Mouse (Mus musculus): ENCODE results near the gene Pxt1. TPM values are rescaled to one million over a fixed set of nuclear protein-coding genes. Genes with fewer than 3 reads are reported as not detected.
"Not testable (repeated sequence)": the region's sequence is repeated elsewhere in the genome, so short reads cannot be mapped to it uniquely, and the experiment has no call there.

Pxt1 gene
- 0.15 TPM in 1 of 2 replicates, not detected in the other for polyA plus RNA-seq (2015; fragmentation: Nextera tagmentation; extraction: Ambion mirVana)

DNA sequence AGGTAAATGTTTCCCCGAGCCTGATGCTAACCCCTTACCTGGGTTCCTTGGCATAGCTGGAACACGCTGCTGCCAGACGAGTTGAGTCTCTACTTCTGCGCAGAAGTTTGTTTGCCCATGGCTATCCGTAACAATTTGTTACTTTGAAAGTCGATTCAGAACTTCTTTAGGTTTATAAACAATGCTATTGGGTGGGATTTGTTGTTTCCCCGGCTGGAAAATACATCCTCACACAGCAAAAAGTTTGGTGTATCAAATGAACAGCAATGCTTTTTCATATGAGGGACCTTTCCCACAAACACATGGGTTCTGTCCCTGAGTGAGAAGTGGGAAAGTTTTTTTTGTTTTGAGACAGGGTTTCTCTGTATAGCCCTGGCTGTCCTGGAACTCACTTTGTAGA is at the start of gene Pxt1:
Pxt1 (minus strand) TSS at position 101 of the 400 bp plus-strand sequence.
- Histone ChIP-seq H3K4me2 (ENCODE audit: low read depth, low read length) (no peak within 1 kb of the TSS), H3K27ac (ENCODE audit: low read length) (no peak within 1 kb of the TSS), H3K4me1 (replicated peaks; ENCODE audit: control insufficient read depth, insufficient read depth, low read length) (no peaks in the 10 kb centered on the region), H3K9ac (ENCODE audit: low read length) (no peak within 1 kb of the TSS), H3K27me3 (ENCODE audit: control insufficient read depth, insufficient read depth, low read depth, low read length) (no peaks in the 10 kb centered on the region), H3K9me3 (ENCODE audit: control insufficient read depth, low read length) (peaks cover 4% of the 10 kb centered on the region), H3K4me3 (ENCODE audit: low read length) (no peak within 1 kb of the TSS), H3K36me3 (ENCODE audit: control insufficient read depth, insufficient read depth, low read length) (no peaks in the 10 kb centered on the region)
- no peak for ATAC-seq (ENCODE audit: low read depth)
- 82% methylated on average over 7 of the region's 7 CpGs for WGBS

- not testable (repeated sequence) for H3K27me3 ChIP-seq (ENCODE audit: control insufficient read depth, insufficient read depth, low read depth, low read length); H3K4me2 ChIP-seq (ENCODE audit: low read depth, low read length); H3K4me3 ChIP-seq (ENCODE audit: low read length); ATAC-seq (ENCODE audit: low read depth); H3K4me1 ChIP-seq (replicated peaks; ENCODE audit: control insufficient read depth, insufficient read depth, low read length); H3K9me3 ChIP-seq (ENCODE audit: control insufficient read depth, low read length); H3K9ac ChIP-seq (ENCODE audit: low read length); H3K27ac ChIP-seq (ENCODE audit: low read length)
- WGBS = 94% methylated on average over 1 of the region's 1 CpGs
- H3K36me3 ChIP-seq (ENCODE audit: control insufficient read depth, insufficient read depth, low read length) = peaks cover 19% of the 10 kb centered on the region
Measured at GRCm38 (mm10) chr17:28993004-28993403, 49.4 kb upstream of the Pxt1 start.

DNA sequence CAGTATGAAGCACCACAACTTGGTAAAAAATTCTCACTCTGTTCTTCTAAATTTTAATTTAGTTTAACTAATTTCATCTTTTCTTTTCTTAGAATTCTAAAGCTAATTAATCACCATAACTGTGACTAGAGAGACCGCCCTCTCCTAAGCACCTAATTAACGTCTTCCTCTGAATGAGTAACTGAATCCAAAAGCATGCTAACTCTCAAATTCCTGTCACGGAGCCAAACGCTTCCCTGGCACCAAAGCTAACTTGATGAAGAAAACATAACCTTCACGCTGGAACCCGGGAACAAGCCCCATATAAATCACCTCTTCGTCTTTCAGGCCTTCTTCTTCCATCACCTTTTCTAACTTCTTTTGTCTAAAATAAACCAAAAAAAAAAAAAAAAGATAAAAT is 48.5 kb upstream of the Pxt1 start:
- whole genome bisulfite sequencing = 36% methylated on average over 7 of the region's 7 CpGs
- peak; percentile 54; the same call in 1 of the 2 replicates for ATAC-seq (ENCODE audit: low read depth)
- peaks cover 24% of the 10 kb centered on the region for H3K36me3 ChIP-seq (ENCODE audit: control insufficient read depth, insufficient read depth, low read length)

DNA sequence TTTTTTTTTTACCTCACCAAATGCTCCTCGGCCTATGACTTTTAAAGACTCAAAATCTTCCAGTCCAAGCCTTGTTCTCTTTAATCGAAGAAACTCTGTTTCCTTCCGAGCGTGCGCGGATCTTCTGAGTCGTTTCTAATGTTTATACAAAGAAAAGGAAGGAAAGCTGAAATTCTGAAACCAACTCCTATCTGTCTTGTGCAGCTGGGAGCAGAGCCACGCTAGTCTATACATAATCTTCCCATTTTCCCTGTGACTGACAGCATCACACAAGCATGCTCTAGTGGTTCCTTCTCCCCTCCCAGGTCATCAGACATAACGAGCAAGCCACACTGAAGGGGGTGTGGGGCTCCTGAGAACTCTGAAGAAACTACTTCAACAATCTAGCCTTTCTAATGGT is 47.6 kb upstream of the Pxt1 start:
- H3K36me3 ChIP-seq (ENCODE audit: control insufficient read depth, insufficient read depth, low read length) = peaks cover 29% of the 10 kb centered on the region

More for the DNA sequence above, 48.5 kb upstream of the Pxt1 start:
- Histone ChIP-seq H3K4me2 (ENCODE audit: low read depth, low read length) (no peak overlapping the region), H3K4me3 (ENCODE audit: low read length) (no peak overlapping the region), H3K4me1 (replicated peaks; ENCODE audit: control insufficient read depth, insufficient read depth, low read length) (peaks cover 7% of the 10 kb centered on the region), H3K9ac (ENCODE audit: low read length) (no peak overlapping the region), H3K27me3 (ENCODE audit: control insufficient read depth, insufficient read depth, low read depth, low read length) (no peaks in the 10 kb centered on the region), H3K27ac (ENCODE audit: low read length) (peak overlapping the region; percentile 62), H3K9me3 (ENCODE audit: control insufficient read depth, low read length) (no peaks in the 10 kb centered on the region)

DNA sequence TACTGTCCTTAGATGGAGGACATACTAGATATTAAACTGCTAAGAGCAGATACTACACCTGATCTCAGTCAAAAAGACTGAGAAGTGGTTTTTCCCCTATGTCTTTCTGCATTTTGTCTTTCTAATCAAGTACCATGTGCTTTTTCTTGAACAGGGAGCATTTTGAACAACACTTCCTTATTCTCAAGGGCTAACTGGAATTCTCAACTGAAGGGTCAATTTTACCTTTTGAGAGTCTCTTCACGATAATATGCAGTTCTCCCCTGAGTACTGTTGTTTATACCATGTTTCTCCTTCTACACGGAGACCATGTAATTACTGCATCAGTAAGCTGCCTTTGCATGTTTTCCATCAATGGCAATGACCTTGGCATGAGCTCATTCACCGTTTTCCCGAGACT is 46.4 kb upstream of the Pxt1 start:
- no peak overlapping the region for H3K27ac ChIP-seq (ENCODE audit: low read length)
- no peak for ATAC-seq (ENCODE audit: low read depth)
- no peaks in the 10 kb centered on the region for H3K27me3 ChIP-seq (ENCODE audit: control insufficient read depth, insufficient read depth, low read depth, low read length)
- H3K4me2 ChIP-seq (ENCODE audit: low read depth, low read length) = no peak overlapping the region
- H3K36me3 ChIP-seq (ENCODE audit: control insufficient read depth, insufficient read depth, low read length) = peaks cover 35% of the 10 kb centered on the region
- WGBS = 71% methylated on average over 4 of the region's 4 CpGs
- no peaks in the 10 kb centered on the region for H3K9me3 ChIP-seq (ENCODE audit: control insufficient read depth, low read length)
- peaks cover 7% of the 10 kb centered on the region for H3K4me1 ChIP-seq (replicated peaks; ENCODE audit: control insufficient read depth, insufficient read depth, low read length)
- no peak overlapping the region for H3K4me3 ChIP-seq (ENCODE audit: low read length)
- H3K9ac ChIP-seq (ENCODE audit: low read length) = no peak overlapping the region

More for the DNA sequence above, 47.6 kb upstream of the Pxt1 start:
- H3K27ac ChIP-seq (ENCODE audit: low read length) = peak overlapping the region; percentile 62
- no peaks in the 10 kb centered on the region for H3K9me3 ChIP-seq (ENCODE audit: control insufficient read depth, low read length)
- 43% methylated on average over 9 of the region's 9 CpGs for WGBS
- peak; percentile 41; the same call in 1 of the 2 replicates for ATAC-seq (ENCODE audit: low read depth)
- no peak overlapping the region for H3K4me3 ChIP-seq (ENCODE audit: low read length)
- H3K4me2 ChIP-seq (ENCODE audit: low read depth, low read length) = no peak overlapping the region
- H3K4me1 ChIP-seq (replicated peaks; ENCODE audit: control insufficient read depth, insufficient read depth, low read length) = peaks cover 7% of the 10 kb centered on the region
- H3K27me3 ChIP-seq (ENCODE audit: control insufficient read depth, insufficient read depth, low read depth, low read length) = no peaks in the 10 kb centered on the region
- no peak overlapping the region for H3K9ac ChIP-seq (ENCODE audit: low read length)

DNA sequence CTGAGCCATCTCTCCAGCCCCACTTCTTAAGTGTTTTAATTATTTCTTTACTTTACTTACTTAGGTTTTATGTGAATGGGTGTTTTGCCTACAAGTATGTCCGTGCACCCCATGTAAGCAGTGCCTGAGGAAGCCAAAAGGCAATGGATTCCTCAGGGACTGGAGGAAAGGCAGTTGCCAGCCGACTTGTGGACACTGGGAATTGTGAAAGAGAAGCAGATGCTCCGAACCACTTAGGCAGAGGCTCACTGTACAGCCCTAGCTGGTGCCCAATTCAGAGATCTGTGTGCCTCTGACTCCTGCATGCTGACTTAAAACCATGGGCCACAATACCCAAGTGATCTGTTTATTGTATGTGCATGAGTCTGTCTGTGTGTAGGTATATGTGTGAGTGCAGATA is 45.4 kb upstream of the Pxt1 start:
- Histone ChIP-seq H3K4me2 (ENCODE audit: low read depth, low read length) (no peak overlapping the region), H3K27me3 (ENCODE audit: control insufficient read depth, insufficient read depth, low read depth, low read length) (no peaks in the 10 kb centered on the region), H3K4me1 (replicated peaks; ENCODE audit: control insufficient read depth, insufficient read depth, low read length) (peaks cover 7% of the 10 kb centered on the region), H3K4me3 (ENCODE audit: low read length) (no peak overlapping the region), H3K36me3 (ENCODE audit: control insufficient read depth, insufficient read depth, low read length) (peaks cover 36% of the 10 kb centered on the region), H3K9ac (ENCODE audit: low read length) (no peak overlapping the region), H3K9me3 (ENCODE audit: control insufficient read depth, low read length) (no peaks in the 10 kb centered on the region), H3K27ac (ENCODE audit: low read length) (no peak overlapping the region)
- WGBS = 87% methylated on average over 3 of the region's 3 CpGs
- no peak for ATAC-seq (ENCODE audit: low read depth)

DNA sequence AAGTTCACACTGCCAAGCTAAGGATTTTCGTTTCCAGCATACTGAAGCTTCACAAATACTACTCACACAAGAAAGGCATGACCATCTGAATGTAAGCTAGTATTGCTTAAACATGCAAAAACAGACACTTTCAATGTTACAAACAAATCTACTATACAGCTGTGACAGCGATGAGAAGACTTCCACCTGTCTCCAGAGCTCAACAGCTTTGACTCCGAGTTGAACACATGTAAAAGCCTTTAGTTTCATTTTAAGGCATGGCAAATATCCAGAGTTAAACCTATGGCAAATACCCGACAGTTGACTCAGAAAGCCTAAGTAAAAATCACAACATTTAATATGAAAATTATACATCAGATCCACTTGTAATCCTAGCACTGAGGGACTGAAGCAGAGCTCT is 44.7 kb upstream of the Pxt1 start:
- H3K4me3 ChIP-seq (ENCODE audit: low read length) = no peak overlapping the region
- H3K27me3 ChIP-seq (ENCODE audit: control insufficient read depth, insufficient read depth, low read depth, low read length) = no peaks in the 10 kb centered on the region
- peaks cover 39% of the 10 kb centered on the region for H3K36me3 ChIP-seq (ENCODE audit: control insufficient read depth, insufficient read depth, low read length)
- WGBS = 71% methylated on average over 4 of the region's 4 CpGs
- H3K27ac ChIP-seq (ENCODE audit: low read length) = no peak overlapping the region
- 0 out of 2 replicates have a peak, but pooled peaks have one; percentile 36 for ATAC-seq (ENCODE audit: low read depth)
- no peak overlapping the region for H3K4me2 ChIP-seq (ENCODE audit: low read depth, low read length)
- no peak overlapping the region for H3K9ac ChIP-seq (ENCODE audit: low read length)
- no peaks in the 10 kb centered on the region for H3K9me3 ChIP-seq (ENCODE audit: control insufficient read depth, low read length)
- H3K4me1 ChIP-seq (replicated peaks; ENCODE audit: control insufficient read depth, insufficient read depth, low read length) = peaks cover 7% of the 10 kb centered on the region

DNA sequence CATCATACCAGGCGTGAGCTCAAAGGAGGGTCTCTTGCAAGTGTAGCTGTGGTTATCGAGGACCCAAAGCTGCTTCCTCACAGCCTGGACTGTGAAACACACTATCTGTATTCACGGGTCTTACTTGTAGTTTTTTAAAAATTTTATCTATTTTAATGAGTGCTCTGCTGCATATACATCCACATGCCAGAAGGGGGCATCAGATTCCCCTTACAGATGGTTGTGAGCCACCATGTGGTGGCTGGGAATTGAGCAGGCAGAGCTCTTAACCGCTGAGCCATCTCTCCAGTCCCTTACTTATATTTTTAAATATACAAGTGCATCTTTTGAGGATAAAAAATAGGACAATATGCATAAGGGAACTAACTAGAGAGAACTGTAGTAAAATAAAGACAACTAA is 44.1 kb upstream of the Pxt1 start:
- Histone ChIP-seq H3K27me3 (ENCODE audit: control insufficient read depth, insufficient read depth, low read depth, low read length) (no peaks in the 10 kb centered on the region), H3K36me3 (ENCODE audit: control insufficient read depth, insufficient read depth, low read length) (peaks cover 39% of the 10 kb centered on the region), H3K9me3 (ENCODE audit: control insufficient read depth, low read length) (no peaks in the 10 kb centered on the region), H3K4me2 (ENCODE audit: low read depth, low read length) (no peak overlapping the region), H3K4me3 (ENCODE audit: low read length) (no peak overlapping the region), H3K9ac (ENCODE audit: low read length) (no peak overlapping the region), H3K4me1 (replicated peaks; ENCODE audit: control insufficient read depth, insufficient read depth, low read length) (peaks cover 7% of the 10 kb centered on the region), H3K27ac (ENCODE audit: low read length) (no peak overlapping the region)
- WGBS = 63% methylated on average over 4 of the region's 4 CpGs
- no peak for ATAC-seq (ENCODE audit: low read depth)

DNA sequence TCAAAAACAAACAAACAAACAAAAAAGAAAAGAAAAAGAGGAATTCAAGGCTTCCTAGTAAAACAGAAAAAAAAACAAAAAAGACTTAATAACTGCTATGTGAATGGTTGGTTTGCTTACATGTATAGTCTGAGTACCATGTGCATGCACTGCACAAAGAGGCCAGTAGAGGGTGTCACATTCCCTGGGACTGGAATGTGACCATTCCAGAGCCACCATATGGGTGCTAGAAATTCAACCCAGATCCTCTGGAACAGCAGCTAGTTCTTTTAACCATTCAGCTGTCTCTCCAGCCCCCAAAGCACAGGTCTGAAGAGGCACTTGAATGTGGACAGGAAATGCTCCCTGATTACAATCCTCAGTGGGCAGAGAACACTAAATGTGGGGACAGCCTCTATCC is 43.2 kb upstream of the Pxt1 start:
- Histone ChIP-seq H3K4me3 (ENCODE audit: low read length) (no peak overlapping the region), H3K36me3 (ENCODE audit: control insufficient read depth, insufficient read depth, low read length) (peaks cover 44% of the 10 kb centered on the region), H3K27me3 (ENCODE audit: control insufficient read depth, insufficient read depth, low read depth, low read length) (no peaks in the 10 kb centered on the region), H3K27ac (ENCODE audit: low read length) (no peak overlapping the region), H3K9ac (ENCODE audit: low read length) (no peak overlapping the region), H3K4me2 (ENCODE audit: low read depth, low read length) (no peak overlapping the region), H3K9me3 (ENCODE audit: control insufficient read depth, low read length) (no peaks in the 10 kb centered on the region), H3K4me1 (replicated peaks; ENCODE audit: control insufficient read depth, insufficient read depth, low read length) (peaks cover 6% of the 10 kb centered on the region)
- ATAC-seq (ENCODE audit: low read depth) = no peak

Data from lung, embryonic 16.5 days (tissue).